Mouse (Mus musculus) megakaryocyte progenitor cell, adult 5-6 weeks (primary cell): ENCODE measurements around the gene Krtap5-1. TPM values are rescaled to one million over a fixed set of nuclear protein-coding genes. Genes with fewer than 3 reads are reported as not detected.
"Not testable (repeated sequence)": the region's sequence is repeated elsewhere in the genome, so short reads cannot be mapped to it uniquely, and the experiment has no call there.

Experiments
- ATAC-seq: replicated peaks from 2 replicates; pipeline ENCODE4 v1.8.0; 2016; ENCODE audit warnings: mild to moderate bottlenecking, moderate TSS enrichment, inconsistent platforms; ENCODE audit not compliant: poor library complexity
- total RNA-seq, 2 experiments: library from RNA; stranded (forward) in 1 of 2; stranded (reverse) in 1 of 2; fragments of 157-497, 149-512 nt in 1 of 2; fragments of 200-1000 nt in 1 of 2; gene quantifications; 2 replicates each; pipeline versions ENCODE4 v1.2.3 to v1.2.4; 2015 to 2017

Gene Krtap5-1
- total RNA-seq (2015): not detected in 2 replicates
- not detected in 2 replicates for total RNA-seq (2017)

- not testable (repeated sequence) for ATAC-seq
Observed at GRCm38 (mm10) chr7:142297018-142297417, at the start of gene Krtap5-1. Gene Krtap5-1, minus strand, starts transcription at chr7:142297118.

- ATAC-seq: peak; percentile 33
Observed at GRCm38 (mm10) chr7:142342247-142342640, 45.3 kb upstream of the Krtap5-1 start.

- ATAC-seq: 0 out of 2 replicates have a peak, but pooled peaks have one; percentile 1
Observed at GRCm38 (mm10) chr7:142341564-142342246, 44.8 kb upstream of the Krtap5-1 start.

- ATAC-seq: peak; percentile 91
Observed at GRCm38 (mm10) chr7:142340269-142340970, 43.5 kb upstream of the Krtap5-1 start.

- ATAC-seq: no peak
Observed at GRCm38 (mm10) chr7:142335151-142335550, 38.2 kb upstream of the Krtap5-1 start.

- peak; percentile 90 for ATAC-seq
Observed at GRCm38 (mm10) chr7:142334246-142334645, 37.3 kb upstream of the Krtap5-1 start.

GRCm38 (mm10) chr7:142332741-142333140, 35.8 kb upstream of the Krtap5-1 start:
- ATAC-seq: not testable (repeated sequence)

- no peak for ATAC-seq
Observed at GRCm38 (mm10) chr7:142331281-142331680, 34.4 kb upstream of the Krtap5-1 start.

GRCm38 (mm10) chr7:142330271-142330724, 33.4 kb upstream of the Krtap5-1 start:
- no peak; the same call in 1 of the 2 replicates for ATAC-seq

GRCm38 (mm10) chr7:142328507-142328906, 31.6 kb upstream of the Krtap5-1 start:
- ATAC-seq: no peak

- no peak for ATAC-seq
Observed at GRCm38 (mm10) chr7:142326714-142327445, 30.0 kb upstream of the Krtap5-1 start.

- ATAC-seq: no peak
Observed at GRCm38 (mm10) chr7:142323396-142324117, 26.6 kb upstream of the Krtap5-1 start.

- ATAC-seq: no peak
Observed at GRCm38 (mm10) chr7:142322641-142323040, 25.7 kb upstream of the Krtap5-1 start.

GRCm38 (mm10) chr7:142321637-142322306, 24.9 kb upstream of the Krtap5-1 start:
- not testable (repeated sequence) for ATAC-seq

- no peak for ATAC-seq
Observed at GRCm38 (mm10) chr7:142320906-142321305, 24.0 kb upstream of the Krtap5-1 start.

GRCm38 (mm10) chr7:142319124-142319523, 22.2 kb upstream of the Krtap5-1 start:
- ATAC-seq: no peak

GRCm38 (mm10) chr7:142317216-142317615, 20.3 kb upstream of the Krtap5-1 start:
- ATAC-seq: 0 out of 2 replicates have a peak, but pooled peaks have one; percentile 8

- ATAC-seq: peak; percentile 65; the same call in 1 of the 2 replicates
Observed at GRCm38 (mm10) chr7:142316558-142316957, 19.6 kb upstream of the Krtap5-1 start.

- ATAC-seq: no peak
Observed at GRCm38 (mm10) chr7:142314600-142315285, 17.8 kb upstream of the Krtap5-1 start.
